Mouse (Mus musculus): ENCODE data around the gene Htatsf1. TPM values are rescaled to one million over a fixed set of nuclear protein-coding genes. Genes with fewer than 3 reads are reported as not detected.

Gene Htatsf1
- 20.3 and 22.1 TPM in 2 replicates for polyA plus RNA-seq (2015; fragmentation: Nextera tagmentation; extraction: Ambion mirVana)

- WGBS (ENCODE audit: insufficient replicate concordance) = 15% methylated on average over 60 of the region's 85 CpGs
Measured at GRCm38 (mm10) chrX:57053174-57053992, at the start of gene Htatsf1. Htatsf1 (plus strand) TSS chrX:57053583.

GRCm38 (mm10) chrX:57012891-57013290 lies 40.5 kb upstream of the Htatsf1 start:
- no peaks in the 10 kb centered on the region for H3K27me3 ChIP-seq (ENCODE audit: insufficient read depth, low read length)
- H3K9ac ChIP-seq (replicated peaks) = no peak overlapping the region
- H3K4me1 ChIP-seq (ENCODE audit: insufficient read depth) = no peaks in the 10 kb centered on the region
- no peak for TF ChIP-seq EP300 (IDR thresholded peaks at IDR 0.05; ENCODE audit: low read depth)
- no peak for TF ChIP-seq CTCF (IDR thresholded peaks at IDR 0.05; ENCODE audit: low read depth)
- H3K4me2 ChIP-seq (ENCODE audit: low read depth, low read length) = no peak overlapping the region
- WGBS (ENCODE audit: insufficient replicate concordance) = 57% methylated on average over 2 of the region's 2 CpGs
- H3K9me3 ChIP-seq (ENCODE audit: low read length) = no peaks in the 10 kb centered on the region
- no peak for ATAC-seq
- no peak overlapping the region for H3K4me3 ChIP-seq (ENCODE audit: low read depth, low read length)
- no peaks in the 10 kb centered on the region for H3K36me3 ChIP-seq (replicated peaks; ENCODE audit: insufficient read depth, low read length)
- no peak for DNase-seq
- no peak overlapping the region for H3K27ac ChIP-seq (ENCODE audit: low read depth)

More at GRCm38 (mm10) chrX:57053174-57053992, at the start of gene Htatsf1:
- Histone ChIP-seq H3K4me3 (ENCODE audit: low read depth, low read length) (peak within 1 kb of the TSS; percentile 55), H3K27me3 (ENCODE audit: insufficient read depth, low read length) (no peaks in the 10 kb centered on the region), H3K9ac (replicated peaks) (peak within 1 kb of the TSS; percentile 75), H3K27ac (ENCODE audit: low read depth) (peak within 1 kb of the TSS; percentile 95), H3K4me2 (ENCODE audit: low read depth, low read length) (peak within 1 kb of the TSS; percentile 77), H3K36me3 (replicated peaks; ENCODE audit: insufficient read depth, low read length) (no peaks in the 10 kb centered on the region; the same call in 1 of the 2 replicates), H3K9me3 (ENCODE audit: low read length) (no peaks in the 10 kb centered on the region), H3K4me1 (ENCODE audit: insufficient read depth) (no peaks in the 10 kb centered on the region)
- ATAC-seq = peak; percentile 96
- peak; percentile 85 for DNase-seq
- no peak for TF ChIP-seq EP300 (IDR thresholded peaks at IDR 0.05; ENCODE audit: low read depth)
- TF ChIP-seq CTCF (IDR thresholded peaks at IDR 0.05; ENCODE audit: low read depth) = 0 out of 2 replicates have a peak, but pooled peaks have one; percentile 0

- Histone ChIP-seq H3K4me3 (ENCODE audit: low read depth, low read length) (no peak within 1 kb of the TSS), H3K27me3 (ENCODE audit: insufficient read depth, low read length) (no peaks in the 10 kb centered on the region), H3K4me2 (ENCODE audit: low read depth, low read length) (no peak within 1 kb of the TSS), H3K9ac (replicated peaks) (no peak within 1 kb of the TSS), H3K4me1 (ENCODE audit: insufficient read depth) (no peaks in the 10 kb centered on the region), H3K9me3 (ENCODE audit: low read length) (no peaks in the 10 kb centered on the region), H3K27ac (ENCODE audit: low read depth) (no peak within 1 kb of the TSS), H3K36me3 (replicated peaks; ENCODE audit: insufficient read depth, low read length) (no peaks in the 10 kb centered on the region)
- no peak for TF ChIP-seq EP300 (IDR thresholded peaks at IDR 0.05; ENCODE audit: low read depth)
- TF ChIP-seq CTCF (IDR thresholded peaks at IDR 0.05; ENCODE audit: low read depth) = no peak
- no peak for ATAC-seq
- no peak for DNase-seq
- 64% methylated on average over 5 of the region's 5 CpGs for WGBS (ENCODE audit: insufficient replicate concordance)
Measured at GRCm38 (mm10) chrX:57042774-57043173, 10.6 kb upstream of the Htatsf1 start, which contains the start of gene Brs3. Brs3 (plus strand) TSS chrX:57043074.

GRCm38 (mm10) chrX:57043869-57044268 lies 9.5 kb upstream of the Htatsf1 start:
- WGBS (ENCODE audit: insufficient replicate concordance) = 77% methylated on average over 6 of the region's 6 CpGs
- no peak overlapping the region for H3K27ac ChIP-seq (ENCODE audit: low read depth)
- no peak overlapping the region for H3K9ac ChIP-seq (replicated peaks)
- DNase-seq = no peak
- ATAC-seq = no peak
- TF ChIP-seq EP300 (IDR thresholded peaks at IDR 0.05; ENCODE audit: low read depth) (no peak), CTCF (IDR thresholded peaks at IDR 0.05; ENCODE audit: low read depth) (no peak)
- H3K4me3 ChIP-seq (ENCODE audit: low read depth, low read length) = no peak overlapping the region
- no peaks in the 10 kb centered on the region for H3K36me3 ChIP-seq (replicated peaks; ENCODE audit: insufficient read depth, low read length)
- no peaks in the 10 kb centered on the region for H3K27me3 ChIP-seq (ENCODE audit: insufficient read depth, low read length)
- no peaks in the 10 kb centered on the region for H3K9me3 ChIP-seq (ENCODE audit: low read length)
- H3K4me2 ChIP-seq (ENCODE audit: low read depth, low read length) = no peak overlapping the region
- no peaks in the 10 kb centered on the region for H3K4me1 ChIP-seq (ENCODE audit: insufficient read depth)

- no peak for DNase-seq
- ATAC-seq = peak; percentile 20
- 17% methylated on average over 4 of the region's 4 CpGs for WGBS (ENCODE audit: insufficient replicate concordance)
- H3K27me3 ChIP-seq (ENCODE audit: insufficient read depth, low read length) = no peaks in the 10 kb centered on the region
- no peaks in the 10 kb centered on the region; the same call in 1 of the 2 replicates for H3K36me3 ChIP-seq (replicated peaks; ENCODE audit: insufficient read depth, low read length)
- H3K9ac ChIP-seq (replicated peaks) = peak overlapping the region; percentile 75; the same call in 1 of the 2 replicates
- H3K4me1 ChIP-seq (ENCODE audit: insufficient read depth) = no peaks in the 10 kb centered on the region
- peak overlapping the region; percentile 77 for H3K4me2 ChIP-seq (ENCODE audit: low read depth, low read length)
- 0 out of 2 replicates have a peak overlapping the region, but pooled peaks have one; percentile 95 for H3K27ac ChIP-seq (ENCODE audit: low read depth)
- no peaks in the 10 kb centered on the region for H3K9me3 ChIP-seq (ENCODE audit: low read length)
- peak overlapping the region; percentile 55 for H3K4me3 ChIP-seq (ENCODE audit: low read depth, low read length)
- TF ChIP-seq EP300 (IDR thresholded peaks at IDR 0.05; ENCODE audit: low read depth) = no peak
- TF ChIP-seq CTCF (IDR thresholded peaks at IDR 0.05; ENCODE audit: low read depth) = no peak
Measured at GRCm38 (mm10) chrX:57052848-57053173, 572 bp upstream of the Htatsf1 start.

- Histone ChIP-seq H3K27me3 (ENCODE audit: insufficient read depth, low read length) (no peaks in the 10 kb centered on the region), H3K4me1 (ENCODE audit: insufficient read depth) (no peaks in the 10 kb centered on the region), H3K36me3 (replicated peaks; ENCODE audit: insufficient read depth, low read length) (no peaks in the 10 kb centered on the region; the same call in 1 of the 2 replicates), H3K4me2 (ENCODE audit: low read depth, low read length) (peak overlapping the region; percentile 77), H3K27ac (ENCODE audit: low read depth) (peak overlapping the region; percentile 95), H3K4me3 (ENCODE audit: low read depth, low read length) (peak overlapping the region; percentile 55), H3K9ac (replicated peaks) (peak overlapping the region; percentile 75), H3K9me3 (ENCODE audit: low read length) (no peaks in the 10 kb centered on the region)
- ATAC-seq (peak; percentile 6; the same call in 1 of the 2 replicates), DNase-seq (no peak)
- 25% methylated on average over 11 of the region's 11 CpGs for WGBS (ENCODE audit: insufficient replicate concordance)
- TF ChIP-seq EP300 (IDR thresholded peaks at IDR 0.05; ENCODE audit: low read depth) (no peak), CTCF (IDR thresholded peaks at IDR 0.05; ENCODE audit: low read depth) (no peak)
Measured at GRCm38 (mm10) chrX:57053993-57054385, 606 bp downstream of the Htatsf1 start.

Data from liver, postnatal 0 days (tissue).